Mouse (Mus musculus) midbrain, postnatal 0 days (tissue): ENCODE measurements at regions not wholly inside any gene's neighbourhood (a gene's known extent, or its start where the extent isn't known, plus 50 kb on each side); places are given as distances from the start of the nearest gene placed in this dataset.

Source experiments
- ATAC-seq: fragments of 200-750 bp; cut with Nextera tagmentation; 2 replicates; pipeline ENCODE4 v1.8.0; 2017; ENCODE audit warnings: moderate number of reproducible peaks, mild to moderate bottlenecking, moderate TSS enrichment, moderate library complexity; ENCODE audit not compliant: low FRiP score
- DNase-seq: peaks from one replicate; pipeline ENCODE4 v3.0.0-alpha.2; 2015; ENCODE audit warnings: low spot score
- H3K27ac ChIP-seq: fragments of 300-500 bp; sonication (generic); 2 replicates; pipeline ENCODE4 v1.5.1; 2014; ENCODE audit warnings: low read depth, mild to moderate bottlenecking, low read length, mixed read lengths
- H3K27me3 ChIP-seq: fragments of 300-500 bp; sonication (generic); 2 replicates; pipeline ENCODE4 v1.6.1; 2014; ENCODE audit warnings: low read length, control low read depth, mixed read lengths; ENCODE audit not compliant: insufficient read depth
- H3K36me3 ChIP-seq: fragments of 300-500 bp; sonication (generic); 2 replicates; pipeline ENCODE4 v1.6.1; 2014; ENCODE audit warnings: low read length, control low read depth, mixed read lengths; ENCODE audit not compliant: insufficient read depth
- H3K4me1 ChIP-seq: fragments of 300-500 bp; sonication (generic); 2 replicates; pipeline ENCODE4 v1.6.1; 2014; ENCODE audit warnings: mild to moderate bottlenecking, control low read depth, antibody characterized with exemption, low read length, mixed read lengths; ENCODE audit not compliant: insufficient read depth
- H3K4me2 ChIP-seq: fragments of 300-500 bp; sonication (generic); 2 replicates; pipeline ENCODE4 v1.6.1; 2014; ENCODE audit warnings: low read depth, mild to moderate bottlenecking, low read length, mixed read lengths; ENCODE audit not compliant: poor library complexity, severe bottlenecking
- H3K4me3 ChIP-seq: fragments of 300-500 bp; sonication (generic); 2 replicates; pipeline ENCODE4 v1.5.1; 2014; ENCODE audit warnings: low read depth, mild to moderate bottlenecking, low read length, moderate library complexity
- H3K9ac ChIP-seq: fragments of 300-500 bp; sonication (generic); replicated peaks from 2 replicates; pipeline ENCODE4 v1.6.1; 2014; ENCODE audit warnings: mild to moderate bottlenecking, low read length, moderate library complexity, mixed read lengths; ENCODE audit not compliant: poor library complexity, severe bottlenecking
- H3K9me3 ChIP-seq: fragments of 300-500 bp; sonication (generic); 2 replicates; pipeline ENCODE4 v1.6.1; 2016; ENCODE audit warnings: low read length, control low read depth
- CTCF ChIP-seq: IDR thresholded peaks from 2 replicates; pipeline ENCODE4 v1.5.1; 2016; ENCODE audit warnings: antibody characterized with exemption, mild to moderate bottlenecking
- WGBS: fragments of 180-500 bp; shearing (Covaris S2); extraction: QIAGEN DNeasy Blood & Tissue Kit; methylation state at CpG from one replicate; pipeline ENCODE4 v1.1.7; 2014; 5-methylcytosine and 5-hydroxymethylcytosine counted together

GRCm38 (mm10) chr16:23669651-23670050 is 149.0 kb upstream of the Masp1 start:
- no peak overlapping the region for H3K4me2 ChIP-seq
- H3K4me3 ChIP-seq, result no peak overlapping the region
- ATAC-seq (no peak), DNase-seq (no peak)
- no peaks in the 10 kb centered on the region for H3K27me3 ChIP-seq
- 71% methylated on average over 4 of the region's 4 CpGs for WGBS
- no peak overlapping the region for H3K9ac ChIP-seq
- no peaks in the 10 kb centered on the region for H3K36me3 ChIP-seq
- no peaks in the 10 kb centered on the region for H3K4me1 ChIP-seq
- no peak overlapping the region for H3K27ac ChIP-seq
- no peaks in the 10 kb centered on the region for H3K9me3 ChIP-seq
- no peak for TF ChIP-seq CTCF
